Mouse (Mus musculus) hindbrain, embryonic 15.5 days (tissue): ENCODE measurements around the gene Akr1cl. TPM values are rescaled to one million over a fixed set of nuclear protein-coding genes. Genes with fewer than 3 reads are reported as not detected.
"Not testable (repeated sequence)": the region's sequence is repeated elsewhere in the genome, so short reads cannot be mapped to it uniquely, and the experiment has no call there.

Experiments used
- ATAC-seq: fragments of 200-750 bp; cut with Nextera tagmentation; 2 replicates; pipeline ENCODE4 v1.8.0; 2017; ENCODE audit warnings: low read depth, moderate number of reproducible peaks, moderate TSS enrichment; ENCODE audit not compliant: low FRiP score
- H3K27ac ChIP-seq: fragments of 300-500 bp; sonication (generic); replicated peaks from 2 replicates; pipeline ENCODE4 v1.5.1; 2015; ENCODE audit warnings: mild to moderate bottlenecking, inconsistent platforms
- H3K27me3 ChIP-seq: fragments of 300-500 bp; sonication (generic); 2 replicates; pipeline ENCODE4 v1.6.1; 2015; ENCODE audit warnings: control low read depth, inconsistent platforms
- H3K36me3 ChIP-seq: fragments of 300-500 bp; sonication (generic); 2 replicates; pipeline ENCODE4 v1.6.1; 2015; ENCODE audit warnings: control low read depth, inconsistent platforms
- H3K4me1 ChIP-seq: fragments of 300-500 bp; sonication (generic); replicated peaks from 2 replicates; pipeline ENCODE4 v1.6.1; 2015; ENCODE audit warnings: control low read depth, inconsistent platforms
- H3K4me2 ChIP-seq: fragments of 300-500 bp; sonication (generic); 2 replicates; pipeline ENCODE4 v1.6.1; 2015; ENCODE audit warnings: moderate library complexity, mild to moderate bottlenecking, inconsistent platforms
- H3K4me3 ChIP-seq: fragments of 300-500 bp; sonication (generic); 2 replicates; pipeline ENCODE4 v1.5.1; 2015; ENCODE audit warnings: mild to moderate bottlenecking, inconsistent platforms
- H3K9ac ChIP-seq: fragments of 300-500 bp; sonication (generic); 2 replicates; pipeline ENCODE4 v1.6.1; 2015; ENCODE audit warnings: inconsistent platforms
- H3K9me3 ChIP-seq: fragments of 300-500 bp; sonication (generic); 2 replicates; pipeline ENCODE4 v1.6.1; 2016; ENCODE audit warnings: control low read depth, inconsistent platforms
- WGBS: fragments of 180-500 bp; shearing (Covaris S2); methylation state at CpG from one replicate; pipeline ENCODE4 v1.1.7; 2015; 5-methylcytosine and 5-hydroxymethylcytosine counted together
- polyA plus RNA-seq: library from polyadenylated mRNA; unstranded; fragments of >200 nt; fragmentation: Nextera tagmentation; extraction: Ambion mirVana; gene quantifications from 2 replicates; pipeline ENCODE4 v1.2.1, GENCODE M21; 2015

The Akr1cl gene
- 0.18 TPM in 1 of 2 replicates, not detected in the other for polyA plus RNA-seq

DNA sequence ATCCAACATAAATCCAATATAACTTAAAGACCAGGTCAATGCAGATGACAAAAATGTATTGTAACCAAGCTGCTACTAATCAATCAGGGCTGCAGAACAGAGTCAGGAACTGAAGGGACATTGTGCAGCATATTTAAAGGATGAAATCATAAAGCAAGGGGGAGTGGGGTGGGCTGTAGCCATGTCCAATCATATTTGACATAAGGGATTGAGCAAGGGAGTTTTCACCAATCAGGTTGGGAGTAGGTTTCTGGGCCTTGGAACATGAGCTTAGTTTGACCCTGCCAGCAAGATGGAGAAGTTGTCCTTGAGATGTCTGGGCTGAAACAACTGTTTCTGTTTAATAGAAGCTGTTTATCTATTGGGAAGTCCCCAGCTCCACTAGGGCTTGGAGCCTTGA lies at the start of gene Akr1cl:
Gene Akr1cl, minus strand, starts transcription at position 119 of the 400 bp plus-strand sequence.
- Histone ChIP-seq H3K9me3 (no peaks in the 10 kb centered on the region), H3K9ac (no peak within 1 kb of the TSS), H3K36me3 (no peaks in the 10 kb centered on the region), H3K4me1 (no peaks in the 10 kb centered on the region), H3K27ac (no peak within 1 kb of the TSS), H3K27me3 (no peaks in the 10 kb centered on the region), H3K4me3 (no peak within 1 kb of the TSS), H3K4me2 (no peak within 1 kb of the TSS)
- no peak for ATAC-seq

DNA sequence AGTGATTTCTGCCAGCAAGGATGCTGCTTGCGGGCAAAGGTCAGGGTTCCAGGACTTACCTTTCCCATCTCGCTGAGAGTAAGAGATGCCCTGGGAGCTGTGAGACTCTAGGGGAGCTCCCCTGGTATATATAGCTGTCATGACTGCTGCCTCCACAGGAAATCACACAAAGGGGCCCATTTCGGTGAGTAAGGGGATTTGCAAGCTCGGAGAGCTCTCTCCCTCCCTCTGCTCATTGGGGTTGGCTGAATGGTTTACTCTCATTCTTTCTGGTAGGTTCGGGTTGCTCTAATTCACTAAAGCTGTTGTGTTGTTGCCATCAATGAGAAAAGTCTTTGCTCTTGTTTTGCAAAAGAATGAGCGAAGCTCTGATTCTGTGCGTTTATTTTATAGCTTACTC lies 49.6 kb upstream of the Akr1cl start, which contains the start of gene Crygb:
Gene Crygb, minus strand, starts transcription at position 101 of the 400 bp plus-strand sequence.
- Histone ChIP-seq H3K9ac (no peak within 1 kb of the TSS), H3K27me3 (no peaks in the 10 kb centered on the region), H3K4me2 (0 out of 2 replicates have a peak within 1 kb of the TSS, but pooled peaks have one; percentile 15), H3K4me1 (no peaks in the 10 kb centered on the region), H3K4me3 (no peak within 1 kb of the TSS), H3K9me3 (no peaks in the 10 kb centered on the region), H3K27ac (no peak within 1 kb of the TSS), H3K36me3 (no peaks in the 10 kb centered on the region)
- ATAC-seq = no peak
- WGBS = 35% methylated on average over 7 of the region's 7 CpGs

DNA sequence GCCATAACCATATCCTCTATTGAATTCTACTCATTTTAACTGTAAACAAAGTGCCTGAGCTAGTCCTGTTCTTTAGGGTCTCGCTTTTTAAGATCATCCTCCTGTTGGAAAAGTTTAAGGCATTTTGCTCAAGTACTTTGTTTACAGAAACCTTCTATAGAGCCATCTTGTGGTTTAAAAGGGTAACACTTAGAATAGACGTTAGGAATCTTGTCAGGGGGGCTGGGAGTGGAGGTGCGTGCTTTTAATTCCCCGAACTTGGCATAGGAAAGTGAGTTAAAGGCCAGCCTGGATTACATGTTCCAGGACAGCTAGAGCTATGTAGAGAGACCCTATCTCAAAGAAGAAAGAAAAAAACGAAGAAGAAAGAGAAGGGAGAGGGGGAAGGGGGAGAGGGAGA lies 43.0 kb upstream of the Akr1cl start:
- 34% methylated on average over 5 of the region's 5 CpGs for WGBS
- no peak overlapping the region for H3K9ac ChIP-seq
- H3K27me3 ChIP-seq = no peaks in the 10 kb centered on the region
- no peaks in the 10 kb centered on the region for H3K9me3 ChIP-seq
- H3K4me1 ChIP-seq = no peaks in the 10 kb centered on the region
- no peak overlapping the region for H3K4me3 ChIP-seq
- no peak for ATAC-seq
- no peak overlapping the region for H3K27ac ChIP-seq
- H3K4me2 ChIP-seq = no peak overlapping the region
- H3K36me3 ChIP-seq = no peaks in the 10 kb centered on the region

DNA sequence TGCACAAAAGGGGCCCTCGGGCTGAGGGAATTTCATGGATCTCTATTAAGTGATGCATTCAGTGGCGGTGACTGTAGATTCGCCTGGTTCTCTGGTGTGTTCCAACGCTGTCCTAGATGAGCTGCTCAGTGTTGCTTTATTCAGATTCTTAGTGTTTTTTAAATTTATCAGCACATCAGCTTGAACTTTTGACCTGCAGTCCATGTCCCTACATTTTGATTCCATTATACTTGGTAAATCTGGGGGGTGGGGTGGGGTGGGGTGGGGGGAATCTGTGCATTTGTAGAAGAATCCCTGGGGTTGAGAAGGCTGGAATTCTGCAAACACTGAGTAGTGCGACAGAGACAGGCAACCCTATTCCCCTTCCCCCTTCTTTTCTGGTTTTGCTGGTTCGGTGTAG lies 41.0 kb upstream of the Akr1cl start, which contains the start of gene Crygc:
Gene Crygc, minus strand, starts transcription at position 101 of the 400 bp plus-strand sequence.
- WGBS = 56% methylated on average over 6 of the region's 6 CpGs
- no peak within 1 kb of the TSS for H3K27ac ChIP-seq
- no peak for ATAC-seq

DNA sequence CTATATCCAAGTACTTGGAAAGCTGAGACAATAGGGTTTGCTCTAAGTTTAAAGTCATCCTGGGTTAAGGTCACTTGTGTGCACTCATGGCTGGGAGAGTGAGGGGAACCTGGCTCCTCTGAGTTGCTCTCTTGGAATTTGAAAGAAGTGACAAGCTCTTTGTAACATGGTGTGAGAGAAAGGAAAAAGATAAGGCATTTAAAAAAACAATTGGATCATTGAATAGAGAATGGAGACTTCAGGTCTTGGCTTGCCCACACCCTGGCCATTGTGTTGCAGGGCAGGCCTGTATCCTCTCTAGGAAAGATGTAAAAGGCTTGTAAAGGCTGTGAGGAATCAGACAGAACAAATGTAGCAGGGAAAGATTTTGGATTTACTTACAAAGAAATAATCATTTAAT lies 35.3 kb upstream of the Akr1cl start:
- Histone ChIP-seq H3K4me2 (no peak overlapping the region), H3K9ac (no peak overlapping the region), H3K4me1 (no peaks in the 10 kb centered on the region), H3K27me3 (no peaks in the 10 kb centered on the region), H3K9me3 (no peaks in the 10 kb centered on the region), H3K36me3 (no peaks in the 10 kb centered on the region), H3K27ac (no peak overlapping the region), H3K4me3 (no peak overlapping the region)
- no peak for ATAC-seq

More for the DNA sequence above, 41.0 kb upstream of the Akr1cl start, which contains the start of gene Crygc:
- no peaks in the 10 kb centered on the region for H3K36me3 ChIP-seq
- H3K9ac ChIP-seq = no peak within 1 kb of the TSS
- H3K4me2 ChIP-seq = no peak within 1 kb of the TSS
- no peaks in the 10 kb centered on the region for H3K4me1 ChIP-seq
- no peaks in the 10 kb centered on the region for H3K27me3 ChIP-seq
- no peaks in the 10 kb centered on the region for H3K9me3 ChIP-seq
- no peak within 1 kb of the TSS for H3K4me3 ChIP-seq

DNA sequence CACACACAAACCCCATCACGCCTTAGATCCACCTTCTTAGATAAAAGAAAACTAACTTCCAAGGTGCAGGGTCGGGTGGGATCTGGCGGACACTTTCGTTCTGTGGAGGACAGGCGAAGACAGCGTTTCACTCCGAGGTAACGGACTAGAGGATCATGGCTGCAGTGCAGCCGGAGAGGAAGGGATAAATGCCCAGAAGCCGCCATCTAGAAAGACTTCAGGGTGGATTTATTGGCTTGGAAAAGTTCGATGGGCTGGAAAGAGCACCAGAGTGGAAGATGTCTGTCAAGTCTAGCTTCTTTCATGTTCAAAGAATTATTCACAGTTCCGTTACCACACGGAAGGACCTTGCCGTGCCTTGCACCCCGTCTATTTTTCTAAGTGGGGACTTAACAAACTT lies 31.6 kb upstream of the Akr1cl start:
- Histone ChIP-seq H3K27me3 (no peaks in the 10 kb centered on the region), H3K4me3 (no peak overlapping the region), H3K9me3 (no peaks in the 10 kb centered on the region), H3K27ac (no peak overlapping the region), H3K4me2 (no peak overlapping the region), H3K9ac (no peak overlapping the region), H3K4me1 (no peaks in the 10 kb centered on the region), H3K36me3 (no peaks in the 10 kb centered on the region)
- WGBS = 76% methylated on average over 15 of the region's 15 CpGs
- no peak for ATAC-seq

DNA sequence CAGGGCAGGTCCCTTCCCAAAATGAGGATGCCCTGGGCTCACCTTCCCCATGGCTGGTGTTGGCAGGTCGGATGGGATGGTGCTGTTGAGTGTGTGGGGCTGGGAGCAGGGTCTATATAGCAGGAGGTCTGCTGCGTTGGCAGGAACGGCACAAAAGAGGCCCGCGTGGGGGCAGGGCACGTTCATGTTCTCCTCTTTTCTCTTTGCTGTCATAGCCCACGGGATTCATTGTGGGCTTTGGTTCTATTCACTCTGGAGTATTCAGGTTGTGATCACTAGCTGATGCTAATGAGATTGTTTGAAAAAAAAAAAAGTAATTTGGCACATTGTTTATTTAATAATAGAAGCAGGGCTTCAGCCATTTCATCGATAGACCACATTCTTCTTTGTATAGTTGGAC lies 30.8 kb upstream of the Akr1cl start, which contains the start of gene Crygd:
Gene Crygd, minus strand, starts transcription at position 101 of the 400 bp plus-strand sequence.
- Histone ChIP-seq H3K27me3 (no peaks in the 10 kb centered on the region), H3K4me2 (no peak within 1 kb of the TSS), H3K9ac (no peak within 1 kb of the TSS), H3K36me3 (no peaks in the 10 kb centered on the region), H3K4me1 (no peaks in the 10 kb centered on the region), H3K4me3 (no peak within 1 kb of the TSS), H3K9me3 (no peaks in the 10 kb centered on the region), H3K27ac (no peak within 1 kb of the TSS)
- WGBS = 46% methylated on average over 8 of the region's 8 CpGs
- ATAC-seq = no peak

DNA sequence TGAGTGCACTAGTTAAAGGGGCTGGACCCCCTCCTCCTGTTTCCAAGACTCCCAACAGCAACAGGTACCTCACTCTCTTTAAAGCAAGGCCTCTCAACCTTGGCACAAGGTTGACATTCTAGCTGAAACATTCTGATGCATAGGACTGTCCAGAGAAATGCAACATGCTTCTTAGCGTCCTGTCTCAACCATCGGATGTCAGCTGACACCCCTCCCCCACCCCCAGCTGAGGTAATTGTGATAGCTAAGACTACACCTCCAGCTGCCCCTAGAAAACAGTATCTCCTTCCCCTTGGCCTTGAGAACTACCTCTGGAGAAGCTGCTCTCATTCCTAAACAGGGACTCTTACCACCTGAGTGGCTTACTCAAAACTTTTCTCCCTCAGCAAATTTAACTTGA lies 19.6 kb upstream of the Akr1cl start:
- Histone ChIP-seq H3K4me2 (no peak overlapping the region), H3K36me3 (no peaks in the 10 kb centered on the region), H3K9ac (no peak overlapping the region), H3K4me1 (no peaks in the 10 kb centered on the region), H3K27ac (no peak overlapping the region), H3K4me3 (no peak overlapping the region), H3K27me3 (no peaks in the 10 kb centered on the region), H3K9me3 (no peaks in the 10 kb centered on the region)
- ATAC-seq = no peak
- WGBS = 32% methylated on average over 2 of the region's 2 CpGs

DNA sequence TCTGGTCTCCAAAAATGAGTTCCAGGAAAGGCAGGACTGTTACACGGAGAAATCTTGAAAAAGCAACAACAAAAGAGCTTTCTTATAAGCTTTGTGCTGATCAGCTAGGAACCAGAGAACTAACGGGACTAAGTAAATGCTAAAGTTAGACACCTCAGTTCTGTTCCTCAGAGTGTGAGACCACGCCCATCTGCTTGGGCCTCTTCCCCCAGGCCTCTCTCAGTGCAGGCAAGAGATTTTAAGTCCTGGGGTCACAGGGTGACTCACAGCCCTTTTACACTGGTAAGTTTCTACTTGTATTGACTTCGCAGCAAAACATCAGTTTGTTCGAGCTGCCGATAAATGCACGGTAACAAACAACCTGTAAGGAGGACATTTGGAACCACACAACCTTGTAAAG lies 19.1 kb upstream of the Akr1cl start:
- Histone ChIP-seq H3K4me1 (no peaks in the 10 kb centered on the region), H3K9ac (no peak overlapping the region), H3K4me2 (no peak overlapping the region), H3K27me3 (no peaks in the 10 kb centered on the region), H3K27ac (no peak overlapping the region), H3K4me3 (no peak overlapping the region), H3K9me3 (no peaks in the 10 kb centered on the region), H3K36me3 (no peaks in the 10 kb centered on the region)
- 57% methylated on average over 7 of the region's 7 CpGs for WGBS
- ATAC-seq = no peak

DNA sequence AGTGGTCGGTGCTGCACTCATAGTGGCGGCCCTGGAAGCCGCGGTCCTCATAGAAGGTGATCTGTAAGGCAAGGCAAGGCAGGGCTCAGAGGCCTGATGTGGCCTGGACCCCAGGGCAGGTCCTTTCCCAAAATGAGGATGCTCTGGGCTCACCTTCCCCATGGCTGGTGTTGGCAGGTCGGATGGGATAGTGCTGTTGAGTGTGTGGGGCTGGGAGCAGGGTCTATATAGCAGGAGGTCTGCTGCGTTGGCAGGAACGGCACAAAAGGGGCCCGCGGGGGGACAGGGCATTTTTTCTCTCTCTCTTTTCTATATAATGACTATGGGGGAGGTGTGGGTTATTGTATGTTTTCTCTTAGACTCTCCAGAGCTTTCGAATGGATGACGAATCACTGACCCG lies 18.4 kb upstream of the Akr1cl start, which contains the start of gene Cryge:
Gene Cryge, minus strand, starts transcription at position 198 of the 400 bp plus-strand sequence.
- not testable (repeated sequence) for H3K9ac ChIP-seq, H3K27ac ChIP-seq, H3K4me2 ChIP-seq, H3K4me3 ChIP-seq, H3K4me1 ChIP-seq, H3K27me3 ChIP-seq, H3K36me3 ChIP-seq, ATAC-seq, H3K9me3 ChIP-seq
- WGBS = 39% methylated on average over 11 of the region's 12 CpGs

DNA sequence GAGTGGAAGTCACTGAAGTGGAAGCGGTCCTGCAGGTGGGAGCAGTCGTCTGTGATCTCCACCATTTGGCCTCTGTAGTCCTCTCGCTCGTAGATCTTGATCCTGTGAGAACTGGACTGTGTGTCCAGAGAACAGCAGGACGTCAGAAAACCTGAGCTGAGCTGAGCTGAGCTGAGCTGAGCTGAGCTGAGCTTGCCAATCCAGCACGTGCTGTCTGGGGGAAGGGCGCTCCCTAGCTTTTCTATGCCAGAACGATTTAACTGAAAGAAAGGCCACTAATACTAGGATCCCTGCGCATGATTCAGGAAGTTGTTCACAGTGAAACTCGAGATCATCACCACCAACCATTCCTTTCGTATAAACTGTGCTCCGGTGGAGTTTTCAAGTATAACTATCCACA lies 16.2 kb upstream of the Akr1cl start:
- Histone ChIP-seq H3K27me3 (no peaks in the 10 kb centered on the region), H3K4me2 (no peak overlapping the region), H3K9me3 (no peaks in the 10 kb centered on the region), H3K9ac (no peak overlapping the region), H3K4me3 (no peak overlapping the region), H3K4me1 (no peaks in the 10 kb centered on the region), H3K27ac (no peak overlapping the region), H3K36me3 (no peaks in the 10 kb centered on the region)
- WGBS = 64% methylated on average over 12 of the region's 12 CpGs
- no peak for ATAC-seq

DNA sequence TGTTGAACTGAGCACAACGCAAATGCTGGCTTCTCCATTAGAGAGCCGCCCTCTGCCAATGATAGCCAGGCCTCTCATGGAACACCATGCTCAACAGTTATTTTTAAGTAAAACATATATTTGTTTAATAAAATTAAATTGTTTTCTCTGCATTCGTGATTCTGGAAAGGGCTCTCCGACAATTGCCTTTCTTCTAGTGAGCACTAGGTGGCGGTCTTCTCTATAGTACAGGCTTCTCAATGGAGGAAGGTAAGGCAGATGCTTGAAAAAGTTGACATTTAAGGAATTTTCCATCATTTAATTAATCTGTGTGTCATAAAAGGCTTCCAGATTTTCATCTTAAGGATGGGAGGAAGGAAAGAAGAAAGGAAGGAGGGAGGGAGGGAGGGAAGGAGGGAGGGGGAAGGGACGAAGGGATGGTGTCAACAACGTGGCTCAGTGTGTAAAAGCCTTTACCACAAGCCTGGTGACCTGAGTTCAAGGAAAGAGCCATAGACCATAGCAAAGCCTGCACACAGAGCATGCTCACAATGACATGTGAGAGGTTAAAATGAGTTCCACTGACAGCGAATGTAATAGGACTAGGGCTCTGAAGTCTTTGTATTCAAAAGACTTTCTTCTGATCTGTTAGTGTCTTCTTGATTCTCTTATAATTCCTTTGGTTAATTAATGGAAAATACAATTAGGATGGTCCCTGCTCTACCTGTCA lies 14.0 kb upstream of the Akr1cl start:
- Histone ChIP-seq H3K4me1 (no peaks in the 10 kb centered on the region), H3K27me3 (no peaks in the 10 kb centered on the region), H3K36me3 (no peaks in the 10 kb centered on the region), H3K4me3 (no peak overlapping the region), H3K9ac (no peak overlapping the region), H3K4me2 (peak overlapping the region; percentile 23; the same call in 1 of the 2 replicates), H3K9me3 (no peaks in the 10 kb centered on the region), H3K27ac (no peak overlapping the region)
- WGBS = 42% methylated on average over 8 of the region's 8 CpGs
- no peak for ATAC-seq

DNA sequence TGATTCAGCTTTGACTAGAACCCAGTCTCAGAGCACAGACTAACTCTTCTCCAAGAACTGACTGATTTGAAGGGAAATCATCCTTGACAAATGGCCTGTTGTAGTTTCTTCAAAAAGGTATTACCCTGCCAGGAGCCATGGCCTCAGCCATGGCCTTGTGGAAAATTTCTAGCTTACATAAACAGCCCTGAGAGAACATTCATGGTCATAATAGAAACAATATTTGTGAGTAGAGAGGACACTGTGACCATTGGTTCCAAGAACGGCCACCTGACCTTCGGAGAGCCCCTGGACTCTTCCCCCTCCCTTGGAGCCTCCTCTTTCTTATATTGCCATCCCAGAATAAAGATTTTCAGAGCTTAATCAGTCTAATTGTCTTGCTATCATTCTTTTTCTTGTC lies 10.9 kb upstream of the Akr1cl start:
- Histone ChIP-seq H3K9me3 (no peaks in the 10 kb centered on the region), H3K4me3 (no peak overlapping the region), H3K4me1 (no peaks in the 10 kb centered on the region), H3K4me2 (no peak overlapping the region), H3K9ac (no peak overlapping the region), H3K27me3 (no peaks in the 10 kb centered on the region), H3K36me3 (no peaks in the 10 kb centered on the region), H3K27ac (no peak overlapping the region)
- WGBS = 89% methylated on average over 2 of the region's 2 CpGs
- ATAC-seq = no peak
